24 mouse cellular contexts compared by ENCODE assay signal in genomic region chr13:16619755-16620154, GRCm38 (mm10).
A peak's percentile ranks its signal among the peaks of the same experiment; 100 is the strongest.
DNase-seq lines count a peak whose midpoint lies in the region; ATAC-seq lines count a peak whose summit lies in the region.
"Had no signal": no experiment of that assay in that cellular context is flagged by ENCODE, and none has a peak within 500 bp of the region (broad histone marks: within the 10 kb centered on the region; RNA-seq: fewer than 3 reads in every experiment).

No protein-coding gene starts in this region.

- no peaks in the 10 kb centered on the region for H3K36me3 ChIP-seq in heart, embryonic 12.5 days
- H3K36me3 ChIP-seq: embryonic facial prominence, embryonic 13.5 days; embryonic facial prominence, embryonic 15.5 days; forebrain, embryonic 15.5 days; G1E had no signal

- no peak overlapping the region for H3K4me3 ChIP-seq in heart, embryonic 12.5 days
- H3K4me3 ChIP-seq: embryonic facial prominence, embryonic 13.5 days; embryonic facial prominence, embryonic 15.5 days; erythroblast, embryonic 14.5 days; forebrain, embryonic 13.5 days; forebrain, embryonic 15.5 days had no signal

- H3K4me2 ChIP-seq in heart, embryonic 12.5 days = no peak overlapping the region
- H3K4me2 ChIP-seq: embryonic facial prominence, embryonic 13.5 days; embryonic facial prominence, embryonic 15.5 days; forebrain, embryonic 13.5 days; forebrain, embryonic 15.5 days had no signal

- 84% methylated on average over 5 of the region's 5 CpGs for WGBS in heart, embryonic 12.5 days

- H3K27me3 ChIP-seq in heart, embryonic 12.5 days (replicated peaks) = no peaks in the 10 kb centered on the region
- H3K27me3 ChIP-seq: CH12.LX; embryonic facial prominence, embryonic 13.5 days; embryonic facial prominence, embryonic 15.5 days; forebrain, embryonic 13.5 days; forebrain, embryonic 15.5 days; Patski had no signal

- DNase-seq in cerebellum, postnatal 10 days = peak; percentile 82 to 88
- DNase-seq in cerebellum, postnatal 36 days = no peak
- peak; percentile 63 for DNase-seq in heart, adult 11 months
- peak; percentile 56 for DNase-seq in left cerebral cortex, postnatal 4 days
- no peak for DNase-seq in left cerebral cortex, postnatal 36 days (ENCODE audit: low spot score in 2 of 2)
- DNase-seq: adrenal gland, adult 8-10 months; adrenal gland, postnatal 25 days; B cell, adult 2 months; cerebellum, adult 11 months; cerebellum, adult 18-20 months; cerebellum, adult 8-10 months; embryo, embryonic 11 days; forebrain, postnatal 0 days had no signal

- no peak for ATAC-seq in heart, embryonic 12.5 days (ENCODE audit: insufficient number of reproducible peaks, low FRiP score)
- ATAC-seq: activated CD4-positive, CD25-positive, alpha-beta regulatory T cell, adult 4 months; CD4-positive, CD25-positive, alpha-beta regulatory T cell, adult 4 months; forebrain, embryonic 13.5 days; forebrain, embryonic 15.5 days; forebrain, postnatal 0 days; Patski had no signal

- H3K9ac ChIP-seq in heart, embryonic 12.5 days = no peak overlapping the region
- H3K9ac ChIP-seq: embryonic facial prominence, embryonic 13.5 days; embryonic facial prominence, embryonic 15.5 days; forebrain, embryonic 13.5 days; forebrain, embryonic 15.5 days; forebrain, postnatal 0 days had no signal

- H3K9me3 ChIP-seq in heart, embryonic 12.5 days (replicated peaks) = no peaks in the 10 kb centered on the region; the same call in 1 of the 2 replicates
- H3K9me3 ChIP-seq: embryonic facial prominence, embryonic 13.5 days; embryonic facial prominence, embryonic 15.5 days; forebrain, embryonic 13.5 days; forebrain, embryonic 15.5 days; G1E had no signal

- H3K4me1 ChIP-seq in heart, embryonic 12.5 days (replicated peaks) = no peaks in the 10 kb centered on the region
- H3K4me1 ChIP-seq: embryonic facial prominence, embryonic 13.5 days; embryonic facial prominence, embryonic 15.5 days; forebrain, embryonic 13.5 days; forebrain, embryonic 15.5 days had no signal

- intact Hi-C loops in left cerebral cortex, postnatal 4 days (cut with DNase I) = no loop called here
- intact Hi-C loops in left cerebral cortex, postnatal 36 days (cut with DNase I) = no loop called here

- no peak overlapping the region for H3K27ac ChIP-seq in heart, embryonic 12.5 days (ENCODE audit: poor library complexity, severe bottlenecking)
- H3K27ac ChIP-seq: embryonic facial prominence, embryonic 13.5 days; embryonic facial prominence, embryonic 15.5 days; forebrain, embryonic 13.5 days; forebrain, embryonic 15.5 days had no signal

Comparison
In these comparisons a context has a peak if more than half of its experiments do, and no peak if none do; other contexts are left out.
1. DNase-seq: peak in cerebellum, postnatal 10 days (2 of 2), heart, adult 11 months (single experiment) and left cerebral cortex, postnatal 4 days (single experiment); none in cerebellum, postnatal 36 days (0 of 2) and left cerebral cortex, postnatal 36 days (0 of 2).